28 mouse cellular contexts compared by ENCODE assay signal in genomic region chr13:19854049-19854448, GRCm38 (mm10). TPM values are rescaled to one million over a fixed set of nuclear protein-coding genes. Genes with fewer than 3 reads are reported as not detected.
A peak's percentile ranks its signal among the peaks of the same experiment; 100 is the strongest.
DNase-seq lines count a peak whose midpoint lies in the region; ATAC-seq and TF ChIP-seq lines count a peak whose summit lies in the region.
"Had no signal": no experiment of that assay in that cellular context is flagged by ENCODE, and none has a peak within 500 bp of the region (broad histone marks: within the 10 kb centered on the region; RNA-seq: fewer than 3 reads in every experiment).

No protein-coding gene starts in this region.

- TF ChIP-seq CTCF in midbrain, postnatal 0 days (IDR thresholded peaks at IDR 0.05): no peak
- TF ChIP-seq CTCF in bone marrow macrophage, adult 2 months (IDR thresholded peaks at IDR 0.05; ENCODE audit: low read depth, low read length): no peak

- H3K4me3 ChIP-seq in midbrain, postnatal 0 days (ENCODE audit: low read depth, low read length): no peak overlapping the region
- no peak overlapping the region for H3K4me3 ChIP-seq in midbrain, embryonic 16.5 days (ENCODE audit: low read depth, low read length)
- no peak overlapping the region for H3K4me3 ChIP-seq in bone marrow macrophage, adult 2 months (ENCODE audit: insufficient read depth, low read length)
- H3K4me3 ChIP-seq: erythroblast, embryonic 14.5 days; gastrocnemius, adult 2 months; heart, embryonic 15.5 days; hindbrain, embryonic 10.5 days; limb, embryonic 15.5 days; liver, embryonic 15.5 days; stomach, embryonic 15.5 days had no signal

- H3K9me3 ChIP-seq in midbrain, postnatal 0 days (ENCODE audit: low read length): no peaks in the 10 kb centered on the region
- H3K9me3 ChIP-seq in midbrain, embryonic 16.5 days (replicated peaks; ENCODE audit: control insufficient read depth, low read length, poor library complexity, severe bottlenecking): no peaks in the 10 kb centered on the region
- H3K9me3 ChIP-seq: heart, embryonic 15.5 days; hindbrain, embryonic 10.5 days; limb, embryonic 15.5 days; liver, embryonic 15.5 days; stomach, embryonic 15.5 days had no signal

- TF ChIP-seq POLR2A in bone marrow macrophage, adult 2 months (IDR thresholded peaks at IDR 0.05; ENCODE audit: borderline replicate concordance, low read depth, low read length): no peak

- no peak for ATAC-seq in midbrain, postnatal 0 days (ENCODE audit: low FRiP score)
- ATAC-seq in midbrain, embryonic 16.5 days: no peak
- ATAC-seq in megakaryocyte, adult 5-6 weeks (ENCODE audit: poor library complexity, severe bottlenecking): peak; percentile 58
- ATAC-seq: forebrain, embryonic 14.5 days; hindbrain, embryonic 16.5 days; intestine, embryonic 16.5 days had no signal

- 52% methylated on average over 2 of the region's 2 CpGs for WGBS in midbrain, postnatal 0 days
- 59% methylated on average over 2 of the region's 2 CpGs for WGBS in midbrain, embryonic 16.5 days

- no peak overlapping the region for H3K4me2 ChIP-seq in midbrain, postnatal 0 days (ENCODE audit: low read depth, low read length, poor library complexity, severe bottlenecking)
- H3K4me2 ChIP-seq in midbrain, embryonic 16.5 days (ENCODE audit: low read length): no peak overlapping the region
- H3K4me2 ChIP-seq: heart, embryonic 15.5 days; limb, embryonic 15.5 days; liver, embryonic 15.5 days; midbrain, embryonic 11.5 days; stomach, embryonic 15.5 days had no signal

- H3K9ac ChIP-seq in midbrain, postnatal 0 days (replicated peaks; ENCODE audit: low read length, poor library complexity, severe bottlenecking): no peak overlapping the region
- no peak overlapping the region for H3K9ac ChIP-seq in midbrain, embryonic 16.5 days (ENCODE audit: low read depth, low read length)
- H3K9ac ChIP-seq: heart, embryonic 15.5 days; limb, embryonic 15.5 days; liver, embryonic 15.5 days; stomach, embryonic 15.5 days had no signal

- H3K27me3 ChIP-seq in midbrain, postnatal 0 days (ENCODE audit: insufficient read depth, low read length): 0 out of 2 replicates have a peak, but pooled peaks cover 4% of the 10 kb centered on the region
- H3K27me3 ChIP-seq in midbrain, embryonic 16.5 days (ENCODE audit: control insufficient read depth, insufficient read depth, low read depth, low read length): no peaks in the 10 kb centered on the region; the same call in none of the 2 replicates
- H3K27me3 ChIP-seq: heart, embryonic 15.5 days; limb, embryonic 15.5 days; liver, embryonic 15.5 days; stomach, embryonic 15.5 days had no signal

- DNase-seq in midbrain, postnatal 0 days (ENCODE audit: low spot score): peak; percentile 4
- no peak for DNase-seq in layer of hippocampus, postnatal 14 days (ENCODE audit: low spot score in 2 of 2)
- DNase-seq in thymus, postnatal 10 days (ENCODE audit: low spot score in 2 of 2): no peak
- no peak for DNase-seq in thymus, postnatal 14 days
- DNase-seq: adrenal gland, postnatal 36 days; cerebellum, adult 11 months; cerebellum, adult 9-11 months; gastrocnemius, adult 2 months; kidney, postnatal 36 days; lung, postnatal 4 days; right cerebral cortex, postnatal 4 days had no signal

- no peaks in the 10 kb centered on the region for H3K4me1 ChIP-seq in midbrain, postnatal 0 days (ENCODE audit: insufficient read depth, low read length)
- no peaks in the 10 kb centered on the region for H3K4me1 ChIP-seq in midbrain, embryonic 16.5 days (ENCODE audit: control insufficient read depth, insufficient read depth, low read length)
- peaks cover 16% of the 10 kb centered on the region for H3K4me1 ChIP-seq in bone marrow macrophage, adult 2 months (ENCODE audit: control insufficient read depth, insufficient read depth, low read length)
- H3K4me1 ChIP-seq: heart, embryonic 15.5 days; hindbrain, embryonic 10.5 days; limb, embryonic 15.5 days; liver, embryonic 15.5 days; stomach, embryonic 15.5 days had no signal

- H3K27ac ChIP-seq in midbrain, postnatal 0 days (ENCODE audit: low read depth, low read length): no peak overlapping the region
- H3K27ac ChIP-seq in midbrain, embryonic 16.5 days (ENCODE audit: low read length): no peak overlapping the region
- H3K27ac ChIP-seq in bone marrow macrophage, adult 2 months (ENCODE audit: insufficient read depth, low read depth, low read length): peak overlapping the region; percentile 78
- H3K27ac ChIP-seq: gastrocnemius, adult 2 months; heart, embryonic 15.5 days; hindbrain, embryonic 10.5 days; limb, embryonic 15.5 days; liver, embryonic 15.5 days; stomach, embryonic 15.5 days had no signal

- no peaks in the 10 kb centered on the region for H3K36me3 ChIP-seq in midbrain, postnatal 0 days (ENCODE audit: insufficient read depth, low read length)
- H3K36me3 ChIP-seq in midbrain, embryonic 16.5 days (ENCODE audit: control insufficient read depth, insufficient read depth, low read length): no peaks in the 10 kb centered on the region
- H3K36me3 ChIP-seq: heart, embryonic 15.5 days; hindbrain, embryonic 10.5 days; limb, embryonic 15.5 days; liver, embryonic 15.5 days; stomach, embryonic 15.5 days had no signal

RNA-seq across cellular contexts. Expression of gene Gpr141, which starts 30.0 kb away (rescaled TPM):
- 0.99 and 5.3 TPM in 2 replicates for total RNA-seq in midbrain, postnatal 0 days (2014; rRNA removed)
- 0.09 and 0.10 TPM in 2 replicates for polyA plus RNA-seq in midbrain, postnatal 0 days (2015; fragmentation: Nextera tagmentation; extraction: Ambion mirVana)
- 0.19 TPM in 1 of 2 replicates, not detected in the other for polyA plus RNA-seq in midbrain, embryonic 16.5 days (2015; fragmentation: Nextera tagmentation; extraction: Ambion mirVana)
- 58.4 and 61.8 TPM in 2 replicates for polyA plus RNA-seq in bone marrow macrophage, adult 2 months (2012; ENCODE audit: insufficient read depth, insufficient read length, missing spikeins)
- total RNA-seq in megakaryocyte, adult 5-6 weeks (2015): 151 and 163 TPM in 2 replicates
- 201 and 203 TPM in 2 replicates for total RNA-seq in megakaryocyte, adult 5-6 weeks (2017)
- total RNA-seq in layer of hippocampus, postnatal 14 days (2021): not detected
- total RNA-seq: gastrocnemius, adult 2 months; left cerebral cortex, adult 18-20 months; left cerebral cortex, postnatal 25 days had no signal
- polyA plus RNA-seq: cortical plate, adult 2 months; erythroblast, embryonic 14.5 days; hindbrain, embryonic 10.5 days; neural tube, embryonic 11.5 days had no signal

Comparison
In these comparisons a context has a peak if more than half of its experiments do, and no peak if none do; other contexts are left out.
1. RNA of gene Gpr141, which starts 30.0 kb away (total RNA-seq): 151 to 203 TPM in megakaryocyte, adult 5-6 weeks; 0.99 to 5.3 TPM in midbrain, postnatal 0 days and not detected in layer of hippocampus, postnatal 14 days; every median in the first group is over 10 times any median in the second.